Mouse (Mus musculus): ENCODE measurements around the gene Pink1.

Gene Pink1

GRCm38 (mm10) chr4:138311595-138311994 lies 14.5 kb downstream of the Pink1 start:
- DNase-seq, result peak in 1 of 2 experiments; percentile 66

GRCm38 (mm10) chr4:138310311-138310910 lies 15.7 kb downstream of the Pink1 start:
- DNase-seq, result no peak

DNA sequence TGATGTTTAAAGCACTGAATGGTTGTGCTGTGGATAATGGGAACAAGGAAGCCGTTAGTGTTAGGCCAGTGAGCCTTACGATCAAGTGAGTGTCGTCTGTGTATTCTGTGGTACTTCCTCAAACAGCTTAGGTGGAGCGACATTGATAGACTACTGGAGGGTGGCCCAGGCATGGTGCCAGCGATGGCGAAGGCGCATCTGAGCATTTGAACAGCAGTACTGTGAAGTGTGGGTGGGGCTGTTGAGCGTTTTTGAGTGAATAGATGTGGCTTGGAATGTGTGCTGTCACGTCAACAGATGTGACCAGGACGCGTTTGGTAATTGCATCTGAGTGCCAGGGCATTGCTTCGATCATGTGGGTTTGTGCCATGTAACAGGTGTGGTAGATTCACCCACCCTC lies 18.4 kb downstream of the Pink1 start:
- DNase-seq, result no peak

- no peak for DNase-seq
These were observed 19.1 kb downstream of the Pink1 start for GRCm38 (mm10) chr4:138307025-138307424.

GRCm38 (mm10) chr4:138304340-138305104 lies 21.6 kb downstream of the Pink1 start, which contains the start of gene Ddost:
Ddost (plus strand) TSS chr4:138304730.
- DNase-seq, result peak; percentile 98 to 99

DNA sequence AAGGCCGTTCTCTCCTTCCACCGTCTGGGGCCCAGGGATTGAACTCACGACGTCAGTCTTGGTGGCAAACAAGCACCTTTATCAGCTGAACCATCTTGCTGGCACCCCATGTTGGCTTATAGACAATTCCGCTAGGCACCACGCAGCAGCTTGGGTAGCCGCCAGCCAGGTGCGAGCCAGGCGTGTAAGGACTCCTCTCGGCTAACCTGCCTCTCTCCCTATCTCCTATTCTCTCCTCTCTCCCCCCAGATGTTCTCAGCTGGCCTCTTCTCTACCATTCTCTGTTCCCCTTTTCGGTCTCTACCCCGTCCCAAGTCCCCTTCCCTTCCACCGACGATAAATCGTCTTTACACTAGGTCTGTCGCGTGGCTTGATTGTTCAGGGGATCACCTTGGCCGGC lies 22.4 kb downstream of the Pink1 start:
- DNase-seq, result no peak

GRCm38 (mm10) chr4:138303011-138303410 lies 23.1 kb downstream of the Pink1 start:
- DNase-seq, result no peak

GRCm38 (mm10) chr4:138301271-138301780 lies 24.8 kb downstream of the Pink1 start:
- no peak for DNase-seq

- no peak for DNase-seq
These were observed 32.1 kb downstream of the Pink1 start for GRCm38 (mm10) chr4:138293949-138294550.

- peak in 1 of 2 experiments; percentile 16 for DNase-seq
These were observed 32.7 kb downstream of the Pink1 start for GRCm38 (mm10) chr4:138293261-138293948.

DNA sequence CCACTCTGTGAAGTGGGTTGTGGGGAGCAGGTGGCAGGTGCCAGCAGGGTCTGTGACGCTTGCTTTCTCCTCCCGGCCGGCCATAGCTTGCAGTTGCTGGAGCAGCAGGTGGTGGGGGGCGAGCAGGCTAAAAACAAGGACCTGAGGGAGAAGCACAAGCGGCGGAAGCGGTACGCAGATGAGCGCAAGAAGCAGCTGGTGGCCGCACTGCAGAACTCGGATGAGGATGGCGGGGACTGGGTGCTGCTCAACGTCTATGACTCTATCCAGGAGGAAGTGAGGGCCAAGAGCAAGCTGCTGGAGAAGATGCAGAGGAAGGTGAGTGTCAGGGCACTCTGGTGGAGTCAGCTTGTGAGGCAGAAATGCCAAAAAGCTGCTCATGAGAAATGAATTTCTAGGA lies 34.1 kb downstream of the Pink1 start:
- DNase-seq, result no peak

GRCm38 (mm10) chr4:138288691-138289090 lies 37.4 kb downstream of the Pink1 start:
- DNase-seq, result no peak

DNA sequence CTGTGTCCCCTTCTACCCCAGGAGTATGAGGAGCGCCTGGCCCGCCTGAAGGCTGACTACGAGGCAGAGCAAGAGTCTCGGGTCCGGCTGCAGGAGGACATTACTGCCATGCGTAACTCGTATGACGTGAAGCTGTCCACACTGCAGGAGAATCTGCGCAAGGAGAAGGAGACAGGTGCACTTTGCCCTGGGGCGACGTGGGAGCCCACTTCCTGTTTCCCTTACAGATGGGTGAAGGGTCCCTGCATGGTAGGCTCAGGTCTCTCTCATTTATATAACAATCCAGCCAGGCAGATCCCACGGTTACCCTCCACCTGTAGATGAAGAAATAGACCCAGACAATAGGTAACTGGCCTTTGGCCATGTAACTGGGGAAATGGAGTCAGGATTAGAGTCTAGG lies 39.7 kb downstream of the Pink1 start:
- no peak for DNase-seq

DNA sequence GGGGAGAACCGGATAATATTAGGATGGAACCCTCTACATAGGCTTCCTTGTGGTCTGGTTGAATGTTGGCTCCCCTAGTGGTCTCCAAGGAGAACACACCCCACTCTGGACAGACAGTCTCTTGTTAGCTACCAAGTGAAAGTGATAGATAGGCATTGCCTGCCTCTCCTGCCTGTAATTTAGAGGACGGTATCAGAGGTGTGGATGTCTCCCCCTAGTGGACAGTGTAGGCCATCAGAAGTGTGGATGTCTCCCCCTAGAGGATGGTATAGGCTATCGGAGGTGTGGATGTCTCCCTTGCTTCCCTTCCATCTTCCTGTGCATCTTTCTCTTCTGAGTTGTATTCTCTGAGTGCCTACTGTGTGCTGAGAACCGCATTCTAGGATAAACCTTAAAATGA lies 43.3 kb downstream of the Pink1 start:
- peak; percentile 62 to 82 for DNase-seq

DNA sequence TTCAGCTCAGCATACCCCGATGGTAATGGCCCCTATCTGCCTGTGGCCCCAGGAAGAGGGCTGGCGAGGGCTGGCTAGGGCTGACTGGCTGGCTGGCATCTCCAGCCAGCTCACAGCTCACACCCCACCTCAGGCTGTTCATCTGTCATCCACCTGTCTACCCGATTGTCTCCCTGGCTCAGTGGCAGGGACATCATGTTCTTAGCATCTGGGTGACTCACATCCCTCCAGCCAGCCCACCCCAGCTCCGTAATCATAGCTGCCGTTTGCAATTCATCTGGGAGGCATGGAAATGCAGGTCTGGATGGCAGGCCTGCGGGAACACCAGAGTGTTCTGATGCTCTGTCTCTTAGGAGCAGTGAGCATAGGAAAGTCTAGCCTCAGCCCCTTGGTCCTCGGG lies 47.8 kb downstream of the Pink1 start:
- no peak for DNase-seq

DNA sequence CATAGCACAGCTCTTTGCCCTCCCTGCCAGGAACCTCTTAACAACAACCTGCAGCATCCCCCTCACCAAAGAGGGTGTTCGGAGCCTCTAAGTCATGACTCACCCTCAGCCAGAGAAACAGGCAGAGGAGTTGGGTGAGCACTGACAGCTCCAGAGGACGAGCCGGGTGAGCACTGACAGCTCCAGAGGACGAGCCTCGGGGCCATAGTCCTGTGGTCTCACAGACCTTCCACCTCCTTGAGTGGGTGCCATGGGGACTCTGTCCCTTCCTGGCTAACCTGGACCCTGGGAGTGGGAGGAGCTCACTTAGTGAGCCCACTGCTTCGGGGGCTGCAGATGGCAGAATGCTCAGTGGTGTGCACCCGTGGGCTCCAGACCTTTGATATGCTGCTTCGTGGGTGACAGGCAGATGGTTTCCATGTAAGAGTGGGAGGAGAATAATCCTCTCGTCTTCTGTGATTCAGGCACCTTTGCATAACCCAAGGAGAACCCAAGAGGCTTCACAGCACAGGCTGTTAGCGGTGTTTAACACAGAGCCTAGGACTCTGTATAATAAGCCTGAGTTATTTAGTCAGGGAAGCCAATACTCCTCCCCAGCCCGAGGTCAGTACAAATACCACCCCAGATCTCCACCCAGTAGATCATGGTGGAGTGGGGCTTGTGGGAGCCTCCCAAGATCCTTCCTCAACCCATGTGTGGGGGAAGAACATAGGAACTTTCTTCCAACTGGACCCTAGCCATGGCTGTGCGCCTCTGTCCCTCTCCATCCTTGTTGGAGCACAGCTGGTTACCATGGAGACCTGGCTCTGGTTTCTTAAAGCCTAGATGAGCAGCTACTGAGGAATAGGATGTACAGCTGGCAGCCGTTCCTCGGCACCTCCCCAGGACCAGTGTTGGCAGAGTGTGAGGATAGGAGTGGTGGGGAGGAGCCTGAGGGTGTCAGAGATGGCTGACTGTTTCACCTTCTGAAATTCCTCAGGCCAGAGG lies 53.8 kb downstream of the Pink1 start:
- DNase-seq, result peak; percentile 43 to 71

GRCm38 (mm10) chr4:138267869-138268268 lies 58.2 kb downstream of the Pink1 start:
- DNase-seq, result no peak

Data from lung, postnatal 4 days (tissue).